Comparison of ENCODE assay signal across 9 mouse cellular contexts in the genomic region with DNA sequence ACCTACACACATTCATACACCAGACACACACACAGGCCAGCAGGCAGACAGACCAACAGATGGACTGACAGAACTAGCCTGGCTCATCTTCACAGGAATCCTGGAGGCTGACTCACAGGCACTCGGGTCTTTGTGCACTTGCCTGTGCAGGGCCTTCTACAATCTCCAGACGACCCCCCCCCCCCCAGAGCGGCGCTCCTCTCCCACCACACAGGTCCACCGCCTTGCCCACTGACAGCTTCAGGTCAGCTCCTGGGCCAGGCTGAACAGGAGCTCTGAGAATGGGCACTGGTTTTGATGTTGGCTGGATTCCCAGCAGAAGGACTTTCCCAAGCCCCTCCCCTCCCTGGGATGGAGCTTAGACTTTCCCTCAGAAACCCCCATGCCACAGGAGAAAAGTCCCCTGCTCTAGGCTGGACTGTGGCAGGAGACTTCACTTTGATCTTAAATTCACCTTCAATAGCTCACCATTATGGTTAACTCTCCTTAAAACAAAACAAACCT. TPM values are rescaled to one million over a fixed set of nuclear protein-coding genes. Genes with fewer than 3 reads are reported as not detected.
DNase-seq lines count a peak whose midpoint lies in the region; ATAC-seq and TF ChIP-seq lines count a peak whose summit lies in the region.
"Had no signal": no experiment of that assay in that cellular context is flagged by ENCODE, and none has a peak within 500 bp of the region (broad histone marks: within the 10 kb centered on the region; RNA-seq: fewer than 3 reads in every experiment).

No protein-coding gene starts in this region.

- ATAC-seq in limb, embryonic 15.5 days (ENCODE audit: insufficient number of reproducible peaks, low FRiP score, low TSS enrichment, low read depth), result no peak
- ATAC-seq in inflammation-experienced regulatory T-cells, adult 6 months, result no peak

- peak; percentile 37 for DNase-seq in adrenal gland, postnatal 14 days
- DNase-seq in adrenal gland, adult 18-20 months (ENCODE audit: low spot score in 2 of 2), result no peak
- peak; percentile 46 for DNase-seq in liver, adult 2 months (ENCODE audit: extremely low read depth, low read depth, low spot score)
- no peak for DNase-seq in liver
- DNase-seq in cerebellum, postnatal 25 days, result peak; percentile 35 to 46
- DNase-seq in spleen, adult 12 weeks (ENCODE audit: low spot score), result no peak

- H3K9ac ChIP-seq in liver, adult 2 months (ENCODE audit: low read depth, low read length), result no peak overlapping the region
- H3K9ac ChIP-seq in limb, embryonic 15.5 days, result no peak overlapping the region

- H3K36me3 ChIP-seq in liver, adult 2 months (ENCODE audit: control insufficient read depth, insufficient read depth, low read length), result peaks cover 16% of the 10 kb centered on the region
- peaks cover 23% of the 10 kb centered on the region for H3K36me3 ChIP-seq in limb, embryonic 15.5 days

- peak overlapping the region; percentile 32; the same call in 1 of the 2 replicates for H3K27ac ChIP-seq in liver, adult 2 months (replicated peaks; ENCODE audit: insufficient read depth, low read depth, low read length)
- H3K27ac ChIP-seq in limb, embryonic 15.5 days, result peak overlapping the region; percentile 27; the same call in 1 of the 2 replicates

- TF ChIP-seq POLR2A in liver, adult 2 months (IDR thresholded peaks at IDR 0.05; ENCODE audit: extremely low read depth, insufficient read depth, low read length), result no peak

- no peaks in the 10 kb centered on the region for H3K27me3 ChIP-seq in liver, adult 2 months (ENCODE audit: control insufficient read depth, insufficient read depth, low read length)
- no peaks in the 10 kb centered on the region for H3K27me3 ChIP-seq in limb, embryonic 15.5 days

- H3K79me2 ChIP-seq in liver, adult 2 months (ENCODE audit: control insufficient read depth, insufficient read depth, low read length), result peaks cover 50% of the 10 kb centered on the region

- peaks cover 33% of the 10 kb centered on the region for H3K4me1 ChIP-seq in liver, adult 2 months (ENCODE audit: control insufficient read depth, insufficient read depth, low read length)
- H3K4me1 ChIP-seq in limb, embryonic 15.5 days, result peaks cover 55% of the 10 kb centered on the region

- H3K4me2 ChIP-seq in limb, embryonic 15.5 days, result no peak overlapping the region

- H3K4me3 ChIP-seq in liver, adult 2 months (ENCODE audit: insufficient read depth, low read depth, low read length), result no peak overlapping the region
- H3K4me3 ChIP-seq in limb, embryonic 15.5 days, result no peak overlapping the region
- H3K4me3 ChIP-seq: erythroblast, embryonic 14.5 days had no signal

- no peak for TF ChIP-seq CTCF in liver, adult 2 months (IDR thresholded peaks at IDR 0.05; ENCODE audit: low read depth, low read length)

- 23% methylated on average over 5 of the region's 5 CpGs for WGBS in liver, adult 2 months
- 32% methylated on average over 5 of the region's 5 CpGs for WGBS in limb, embryonic 15.5 days

- H3K9me3 ChIP-seq in limb, embryonic 15.5 days, result no peaks in the 10 kb centered on the region

RNA-seq across cellular contexts. Expression of a gene that starts 6.8 kb away (rescaled TPM):
- 17.8 and 24.5 TPM in 2 replicates for total RNA-seq in adrenal gland, postnatal 14 days (2021)
- total RNA-seq in adrenal gland, adult 18-20 months (2021), result 10 to 100 TPM; 13.8 to 19.3 TPM
- 5.8 and 9.2 TPM in 2 replicates for total RNA-seq in liver, adult 2 months (2014; rRNA removed)
- 9.7 and 10.4 TPM in 2 replicates for polyA plus RNA-seq in liver, adult 2 months (2012; rRNA removed)
- 8.3 and 9.1 TPM in 2 replicates for polyA plus RNA-seq in limb, embryonic 15.5 days (2015; fragmentation: Nextera tagmentation; extraction: Ambion mirVana)
- 10 to 100 TPM; 21.7 to 47.3 (median 39.5) TPM for polyA plus RNA-seq in inflammation-experienced regulatory T-cells, adult 6 months (2017; shearing (Covaris generic))

RNA-seq across cellular contexts. Expression of a gene that starts 40.2 kb away (rescaled TPM):
- 0.11 TPM in 2 replicates for total RNA-seq in adrenal gland, postnatal 14 days (2021)
- total RNA-seq in adrenal gland, adult 18-20 months (2021), result under 1 TPM in 1 of 2 experiments, not detected in 1; 0.43 TPM
- total RNA-seq in liver, adult 2 months (2014; rRNA removed), result 0.07 TPM in 1 of 2 replicates, not detected in the other
- polyA plus RNA-seq in liver, adult 2 months (2012; rRNA removed), result not detected in 2 replicates
- polyA plus RNA-seq in limb, embryonic 15.5 days (2015; fragmentation: Nextera tagmentation; extraction: Ambion mirVana), result 0.09 and 0.13 TPM in 2 replicates
- polyA plus RNA-seq in inflammation-experienced regulatory T-cells, adult 6 months (2017; shearing (Covaris generic)), result not detected
- polyA plus RNA-seq: erythroblast, embryonic 14.5 days had no signal

RNA-seq across cellular contexts. Expression of a gene that starts 40.2 kb away (rescaled TPM):
- total RNA-seq in adrenal gland, postnatal 14 days (2021), result 17.0 and 22.3 TPM in 2 replicates
- total RNA-seq in adrenal gland, adult 18-20 months (2021), result 10 to 100 TPM; 20.7 to 23.0 TPM
- 10.9 and 11.5 TPM in 2 replicates for total RNA-seq in liver, adult 2 months (2014; rRNA removed)
- 18.1 and 20.7 TPM in 2 replicates for polyA plus RNA-seq in liver, adult 2 months (2012; rRNA removed)
- 35.5 and 35.8 TPM in 2 replicates for polyA plus RNA-seq in limb, embryonic 15.5 days (2015; fragmentation: Nextera tagmentation; extraction: Ambion mirVana)
- polyA plus RNA-seq in inflammation-experienced regulatory T-cells, adult 6 months (2017; shearing (Covaris generic)), result 1 to 10 TPM; 2.9 to 4.8 (median 4.5) TPM

RNA-seq across cellular contexts. Expression of a gene that starts 45.8 kb away (rescaled TPM):
- 0.22 and 0.30 TPM in 2 replicates for total RNA-seq in adrenal gland, postnatal 14 days (2021)
- under 1 TPM in 1 of 2 experiments, not detected in 1; 0.80 TPM for total RNA-seq in adrenal gland, adult 18-20 months (2021)
- total RNA-seq in liver, adult 2 months (2014; rRNA removed), result under 0.01 and 0.09 TPM in 2 replicates
- 0.11 TPM in 2 replicates for polyA plus RNA-seq in liver, adult 2 months (2012; rRNA removed)
- polyA plus RNA-seq in limb, embryonic 15.5 days (2015; fragmentation: Nextera tagmentation; extraction: Ambion mirVana), result 1.2 and 4.8 TPM in 2 replicates
- polyA plus RNA-seq in inflammation-experienced regulatory T-cells, adult 6 months (2017; shearing (Covaris generic)), result not detected
- polyA plus RNA-seq: erythroblast, embryonic 14.5 days had no signal

Comparison
In these comparisons a context has a peak if more than half of its experiments do, and no peak if none do; other contexts are left out.
1. DNase-seq: peak in adrenal gland, postnatal 14 days (single experiment), liver, adult 2 months (single experiment) and cerebellum, postnatal 25 days (2 of 2); none in adrenal gland, adult 18-20 months (0 of 2), liver (single experiment) and spleen, adult 12 weeks (single experiment).